Mouse (Mus musculus): Measurements from ENCODE around the gene Ifi27l2a. TPM values are rescaled to one million over a fixed set of nuclear protein-coding genes. Genes with fewer than 3 reads are reported as not detected.
"Not testable (repeated sequence)": the region's sequence is repeated elsewhere in the genome, so short reads cannot be mapped to it uniquely, and the experiment has no call there.

The Ifi27l2a gene
- polyA plus RNA-seq, 1 experiment, result 2.4 TPM

GRCm38 (mm10) chr12:103445060-103445459 lies 1.6 kb upstream of the Ifi27l2a start:
- no peaks in the 10 kb centered on the region for H3K27me3 ChIP-seq (ENCODE audit: control insufficient read depth, insufficient read depth, insufficient read length)
- H3K4me3 ChIP-seq, result no peak overlapping the region
- H3ac ChIP-seq (ENCODE audit: control insufficient read depth, insufficient read length), result no peak overlapping the region
- peaks cover 5% of the 10 kb centered on the region for H3K36me3 ChIP-seq (ENCODE audit: control insufficient read depth, insufficient read depth)
- TF ChIP-seq POLR2AphosphoS2 (IDR thresholded peaks at IDR 0.05; ENCODE audit: insufficient read length, low read depth) (no peak), REST (IDR thresholded peaks at IDR 0.05; ENCODE audit: insufficient read depth, insufficient read length) (no peak), TCF12 (IDR thresholded peaks at IDR 0.05; ENCODE audit: insufficient read depth, poor library complexity, severe bottlenecking) (no peak), MYOD1 (IDR thresholded peaks at IDR 0.05; ENCODE audit: control insufficient read depth in 1 of 3, insufficient read length in 2 of 3, low read depth in 2 of 3) (no peak), MYOG (IDR thresholded peaks at IDR 0.05; ENCODE audit: control insufficient read depth in 1 of 3, insufficient read depth in 1 of 3, insufficient read length in 2 of 3, low read depth in 2 of 3) (no peak), E2F4 (IDR thresholded peaks at IDR 0.05; ENCODE audit: insufficient read depth) (no peak), CEBPB (IDR thresholded peaks at IDR 0.05; ENCODE audit: insufficient read depth, poor library complexity, severe bottlenecking) (no peak), SRF (IDR thresholded peaks at IDR 0.05; ENCODE audit: control insufficient read depth, insufficient read length, low read depth) (no peak), USF1 (IDR thresholded peaks at IDR 0.05; ENCODE audit: low read depth) (no peak), MAX (IDR thresholded peaks at IDR 0.05; ENCODE audit: low read depth) (no peak), TCF3 (IDR thresholded peaks at IDR 0.05; ENCODE audit: insufficient read length, low read depth) (no peak), POLR2A (IDR thresholded peaks at IDR 0.05; ENCODE audit: insufficient read length, low read depth) (no peak)
- no peak overlapping the region for H3K4me2 ChIP-seq (ENCODE audit: low read depth)
- no peaks in the 10 kb centered on the region for H3K79me2 ChIP-seq (ENCODE audit: control insufficient read depth, insufficient read depth)

GRCm38 (mm10) chr12:103444261-103444660 lies 781 bp upstream of the Ifi27l2a start:
- H3K79me2 ChIP-seq (ENCODE audit: control insufficient read depth, insufficient read depth); H3K4me3 ChIP-seq; H3K4me2 ChIP-seq (ENCODE audit: low read depth); H3K27me3 ChIP-seq (ENCODE audit: control insufficient read depth, insufficient read depth, insufficient read length); H3ac ChIP-seq (ENCODE audit: control insufficient read depth, insufficient read length); H3K36me3 ChIP-seq (ENCODE audit: control insufficient read depth, insufficient read depth): not testable (repeated sequence)

- Histone ChIP-seq H3K4me3 (no peak overlapping the region), H3K36me3 (ENCODE audit: control insufficient read depth, insufficient read depth) (peaks cover 5% of the 10 kb centered on the region), H3K4me2 (ENCODE audit: low read depth) (no peak overlapping the region), H3K27me3 (ENCODE audit: control insufficient read depth, insufficient read depth, insufficient read length) (no peaks in the 10 kb centered on the region), H3K79me2 (ENCODE audit: control insufficient read depth, insufficient read depth) (peaks cover 4% of the 10 kb centered on the region), H3ac (ENCODE audit: control insufficient read depth, insufficient read length) (no peak overlapping the region)
- TF ChIP-seq SRF (IDR thresholded peaks at IDR 0.05; ENCODE audit: control insufficient read depth, insufficient read length, low read depth), result no peak
- no peak for TF ChIP-seq MYOG (IDR thresholded peaks at IDR 0.05; ENCODE audit: control insufficient read depth in 1 of 3, insufficient read depth in 1 of 3, insufficient read length in 2 of 3, low read depth in 2 of 3)
- no peak for TF ChIP-seq REST (IDR thresholded peaks at IDR 0.05; ENCODE audit: insufficient read depth, insufficient read length)
- TF ChIP-seq MYOD1 (IDR thresholded peaks at IDR 0.05; ENCODE audit: control insufficient read depth in 1 of 3, insufficient read length in 2 of 3, low read depth in 2 of 3), result no peak
- no peak for TF ChIP-seq USF1 (IDR thresholded peaks at IDR 0.05; ENCODE audit: low read depth)
Measured at GRCm38 (mm10) chr12:103437601-103438000, 5.9 kb downstream of the Ifi27l2a start.

- peaks cover 4% of the 10 kb centered on the region for H3K79me2 ChIP-seq (ENCODE audit: control insufficient read depth, insufficient read depth)
- H3ac ChIP-seq (ENCODE audit: control insufficient read depth, insufficient read length), result no peak overlapping the region
- peak overlapping the region; percentile 32 for H3K4me3 ChIP-seq
- H3K36me3 ChIP-seq (ENCODE audit: control insufficient read depth, insufficient read depth), result no peaks in the 10 kb centered on the region
- H3K27me3 ChIP-seq (ENCODE audit: control insufficient read depth, insufficient read depth, insufficient read length), result no peaks in the 10 kb centered on the region
- peak overlapping the region; percentile 81 for H3K4me2 ChIP-seq (ENCODE audit: low read depth)
- TF ChIP-seq E2F4 (IDR thresholded peaks at IDR 0.05; ENCODE audit: insufficient read depth) (no peak), USF1 (IDR thresholded peaks at IDR 0.05; ENCODE audit: low read depth) (no peak), MYOG (IDR thresholded peaks at IDR 0.05; ENCODE audit: control insufficient read depth in 1 of 3, insufficient read depth in 1 of 3, insufficient read length in 2 of 3, low read depth in 2 of 3) (no peak), SRF (IDR thresholded peaks at IDR 0.05; ENCODE audit: control insufficient read depth, insufficient read length, low read depth) (no peak), MYOD1 (IDR thresholded peaks at IDR 0.05; ENCODE audit: control insufficient read depth in 1 of 3, insufficient read length in 2 of 3, low read depth in 2 of 3) (no peak), TCF3 (IDR thresholded peaks at IDR 0.05; ENCODE audit: insufficient read length, low read depth) (no peak), CEBPB (IDR thresholded peaks at IDR 0.05; ENCODE audit: insufficient read depth, poor library complexity, severe bottlenecking) (no peak), POLR2AphosphoS2 (IDR thresholded peaks at IDR 0.05; ENCODE audit: insufficient read length, low read depth) (no peak), MAX (IDR thresholded peaks at IDR 0.05; ENCODE audit: low read depth) (no peak), POLR2A (IDR thresholded peaks at IDR 0.05; ENCODE audit: insufficient read length, low read depth) (no peak)
Measured at GRCm38 (mm10) chr12:103434861-103435260, 8.6 kb downstream of the Ifi27l2a start.

GRCm38 (mm10) chr12:103433986-103434731 lies 9.3 kb downstream of the Ifi27l2a start, which contains the start of gene Ifi27:
Gene Ifi27, plus strand, starts transcription at chr12:103434211.
- TF ChIP-seq POLR2A (IDR thresholded peaks at IDR 0.05; ENCODE audit: insufficient read length, low read depth) (peak; percentile 45), USF1 (IDR thresholded peaks at IDR 0.05; ENCODE audit: low read depth) (peak; percentile 97), TCF12 (IDR thresholded peaks at IDR 0.05; ENCODE audit: insufficient read depth, poor library complexity, severe bottlenecking) (no peak), CEBPB (IDR thresholded peaks at IDR 0.05; ENCODE audit: insufficient read depth, poor library complexity, severe bottlenecking) (0 out of 2 replicates have a peak, but pooled peaks have one; percentile 19), MAX (IDR thresholded peaks at IDR 0.05; ENCODE audit: low read depth) (no peak), MYOG (IDR thresholded peaks at IDR 0.05; ENCODE audit: control insufficient read depth in 1 of 3, insufficient read depth in 1 of 3, insufficient read length in 2 of 3, low read depth in 2 of 3) (peak in 2 of 3 experiments; percentile 40 to 64), SRF (IDR thresholded peaks at IDR 0.05; ENCODE audit: control insufficient read depth, insufficient read length, low read depth) (no peak), POLR2AphosphoS2 (IDR thresholded peaks at IDR 0.05; ENCODE audit: insufficient read length, low read depth) (peak; percentile 51), MYOD1 (IDR thresholded peaks at IDR 0.05; ENCODE audit: control insufficient read depth in 1 of 3, insufficient read length in 2 of 3, low read depth in 2 of 3) (peak; percentile 39 to 59 (median 51)), E2F4 (IDR thresholded peaks at IDR 0.05; ENCODE audit: insufficient read depth) (no peak)
- Histone ChIP-seq H3K4me2 (ENCODE audit: low read depth) (peak within 1 kb of the TSS; percentile 81), H3K79me2 (ENCODE audit: control insufficient read depth, insufficient read depth) (peaks cover 4% of the 10 kb centered on the region), H3K36me3 (ENCODE audit: control insufficient read depth, insufficient read depth) (no peaks in the 10 kb centered on the region), H3K4me3 (peak within 1 kb of the TSS; percentile 32), H3K27me3 (ENCODE audit: control insufficient read depth, insufficient read depth, insufficient read length) (no peaks in the 10 kb centered on the region), H3ac (ENCODE audit: control insufficient read depth, insufficient read length) (no peak within 1 kb of the TSS)

All from myocyte (in vitro differentiated cells).